Mouse (Mus musculus) embryonic fibroblast, embryonic 13.5 days (primary cell): ENCODE data around the gene Mrps23. TPM values are rescaled to one million over a fixed set of nuclear protein-coding genes. Genes with fewer than 3 reads are reported as not detected.
"Not testable (repeated sequence)": the region's sequence is repeated elsewhere in the genome, so short reads cannot be mapped to it uniquely, and the experiment has no call there.

ENCODE experiments used
- H3K27ac ChIP-seq: 2 replicates; pipeline ENCODE4 v1.5.1; 2012; ENCODE audit warnings: low read length, control low read depth, inconsistent platforms; ENCODE audit not compliant: insufficient read depth
- H3K4me1 ChIP-seq: 2 replicates; pipeline ENCODE4 v1.6.1; 2011; ENCODE audit warnings: low read length; ENCODE audit not compliant: control insufficient read depth, insufficient read depth
- H3K4me3 ChIP-seq: 2 replicates; pipeline ENCODE4 v1.5.1; 2011; ENCODE audit warnings: mild to moderate bottlenecking, control low read depth, low read length; ENCODE audit not compliant: insufficient read depth
- CTCF ChIP-seq: IDR thresholded peaks from 2 replicates; pipeline ENCODE4 v1.5.1; 2011; ENCODE audit warnings: mild to moderate bottlenecking, control low read depth, low read length, moderate library complexity, borderline replicate concordance; ENCODE audit not compliant: insufficient read depth
- POLR2A ChIP-seq: IDR thresholded peaks from 2 replicates; pipeline ENCODE4 v1.6.1; 2011; ENCODE audit warnings: low read depth, mild to moderate bottlenecking, control low read depth, low read length, moderate library complexity
- polyA plus RNA-seq: library from polyadenylated mRNA; stranded (reverse); fragments of >200 nt; gene quantifications from 2 replicates; pipeline ENCODE4 v1.2.4, GENCODE M21; 2011; ENCODE audit warnings: low read depth; ENCODE audit not compliant: missing spikeins, insufficient read length

Mrps23 gene
- polyA plus RNA-seq, 1 experiment = 71.7 TPM

GRCm38 (mm10) chr11:88204593-88205368, 593 bp downstream of the Mrps23 start:
- H3K27ac ChIP-seq = no peak overlapping the region; the same call in 1 of the 2 replicates
- TF ChIP-seq CTCF (no peak), POLR2A (no peak)
- no peaks in the 10 kb centered on the region for H3K4me1 ChIP-seq
- peak overlapping the region; percentile 61 for H3K4me3 ChIP-seq

- not testable (repeated sequence) for H3K4me1 ChIP-seq, H3K27ac ChIP-seq
Measured at GRCm38 (mm10) chr11:88206576-88206975, 2.4 kb downstream of the Mrps23 start.

GRCm38 (mm10) chr11:88207697-88208096, 3.5 kb downstream of the Mrps23 start:
- H3K27ac ChIP-seq = no peak overlapping the region
- no peaks in the 10 kb centered on the region for H3K4me1 ChIP-seq
- TF ChIP-seq CTCF = no peak
- TF ChIP-seq POLR2A = no peak
- H3K4me3 ChIP-seq = no peak overlapping the region

More at GRCm38 (mm10) chr11:88206576-88206975, 2.4 kb downstream of the Mrps23 start:
- H3K4me3 ChIP-seq = not testable (repeated sequence)

- TF ChIP-seq CTCF (no peak), POLR2A (no peak)
Measured at GRCm38 (mm10) chr11:88211824-88212582, 7.8 kb downstream of the Mrps23 start.

GRCm38 (mm10) chr11:88213757-88214156, 9.6 kb downstream of the Mrps23 start:
- Histone ChIP-seq H3K4me3 (no peak overlapping the region), H3K4me1 (no peaks in the 10 kb centered on the region), H3K27ac (no peak overlapping the region)
- TF ChIP-seq CTCF (no peak), POLR2A (no peak)

More at GRCm38 (mm10) chr11:88211824-88212582, 7.8 kb downstream of the Mrps23 start:
- no peaks in the 10 kb centered on the region for H3K4me1 ChIP-seq
- H3K4me3 ChIP-seq = no peak overlapping the region
- no peak overlapping the region for H3K27ac ChIP-seq

- Histone ChIP-seq H3K4me1 (no peaks in the 10 kb centered on the region), H3K4me3 (no peak overlapping the region), H3K27ac (no peak overlapping the region)
- TF ChIP-seq POLR2A (no peak), CTCF (no peak)
Measured at GRCm38 (mm10) chr11:88214881-88215831, 11.0 kb downstream of the Mrps23 start.

- Histone ChIP-seq H3K4me1 (no peaks in the 10 kb centered on the region), H3K27ac (no peak overlapping the region), H3K4me3 (no peak overlapping the region)
- TF ChIP-seq POLR2A = no peak
- TF ChIP-seq CTCF = peak; percentile 84
Measured at GRCm38 (mm10) chr11:88216231-88216685, 12.1 kb downstream of the Mrps23 start.

- Histone ChIP-seq H3K4me1 (no peaks in the 10 kb centered on the region), H3K27ac (no peak overlapping the region), H3K4me3 (no peak overlapping the region)
- TF ChIP-seq CTCF (no peak), POLR2A (no peak)
Measured at GRCm38 (mm10) chr11:88218155-88218554, 14.0 kb downstream of the Mrps23 start.

GRCm38 (mm10) chr11:88218586-88218985, 14.4 kb downstream of the Mrps23 start:
- TF ChIP-seq CTCF (no peak), POLR2A (no peak)

More at GRCm38 (mm10) chr11:88218586-88218985, 14.4 kb downstream of the Mrps23 start:
- Histone ChIP-seq H3K27ac (no peak overlapping the region), H3K4me3 (no peak overlapping the region), H3K4me1 (no peaks in the 10 kb centered on the region)
